Mouse (Mus musculus) spleen, adult 2 months (tissue): ENCODE data around the gene Vamp1. TPM values are rescaled to one million over a fixed set of nuclear protein-coding genes. Genes with fewer than 3 reads are reported as not detected.

Experiments used
- DNase-seq, 2 experiments: peaks; one replicate each; pipeline versions ENCODE4 v3.0.0 to v3.0.0-alpha.2; 2012 to 2021; ENCODE audit warnings: low spot score in 2 of 2, low read depth in 1 of 2
- H3K27ac ChIP-seq: fragments of 200-500 bp; 2 replicates; pipeline ENCODE4 v1.5.1; 2012; ENCODE audit warnings: low read length, inconsistent platforms; ENCODE audit not compliant: insufficient read depth
- H3K27me3 ChIP-seq: fragments of 200-500 bp; 2 replicates; pipeline ENCODE4 v1.6.1; 2012; ENCODE audit warnings: mild to moderate bottlenecking, moderate library complexity, low read length, inconsistent platforms; ENCODE audit not compliant: control insufficient read depth, insufficient read depth
- H3K36me3 ChIP-seq: fragments of 200-500 bp; 2 replicates; pipeline ENCODE4 v1.6.1; 2012; ENCODE audit warnings: mild to moderate bottlenecking, low read length, inconsistent platforms; ENCODE audit not compliant: control insufficient read depth, insufficient read depth
- H3K4me1 ChIP-seq: fragments of 200-500 bp; 2 replicates; pipeline ENCODE4 v1.6.1; 2011; ENCODE audit warnings: inconsistent platforms; ENCODE audit not compliant: control insufficient read depth, insufficient read depth, insufficient read length
- H3K4me3 ChIP-seq: fragments of 200-500 bp; 2 replicates; pipeline ENCODE4 v1.5.1; 2011; ENCODE audit warnings: mild to moderate bottlenecking, inconsistent platforms; ENCODE audit not compliant: insufficient read depth, insufficient read length; ENCODE audit errors: extremely low read depth
- CTCF ChIP-seq: fragments of 200-500 bp; IDR thresholded peaks from 2 replicates; pipeline ENCODE4 v1.5.1; 2011; ENCODE audit warnings: mild to moderate bottlenecking, inconsistent platforms; ENCODE audit not compliant: insufficient read depth, insufficient read length, insufficient replicate concordance; ENCODE audit errors: extremely low read depth
- POLR2A ChIP-seq: fragments of 200-500 bp; IDR thresholded peaks from 2 replicates; pipeline ENCODE4 v1.6.1; 2011; ENCODE audit warnings: low read depth, low read length, inconsistent platforms
- WGBS: fragments of 180-500 bp; shearing (Covaris S2); methylation state at CpG from one replicate; pipeline ENCODE4 v1.1.7; 2018; 5-methylcytosine and 5-hydroxymethylcytosine counted together
- polyA plus RNA-seq: library from polyadenylated mRNA; depleted of rRNA; stranded (reverse); fragments of >200 nt; gene quantifications from 2 replicates; pipeline ENCODE4 v1.2.3, GENCODE M21; 2012

Gene Vamp1
- polyA plus RNA-seq, 1 experiment: 41.7 TPM

GRCm38 (mm10) chr6:125192016-125192714 is 23.2 kb upstream of the Vamp1 start:
- H3K36me3 ChIP-seq: peaks cover 4% of the 10 kb centered on the region; the same call in 1 of the 2 replicates
- TF ChIP-seq CTCF (no peak), POLR2A (no peak)

GRCm38 (mm10) chr6:125192841-125193240 is 22.5 kb upstream of the Vamp1 start:
- peak overlapping the region; percentile 96; the same call in 1 of the 2 replicates for H3K4me3 ChIP-seq
- 23% methylated on average over 5 of the region's 5 CpGs for WGBS
- peak overlapping the region; percentile 99; the same call in 1 of the 2 replicates for H3K27ac ChIP-seq
- DNase-seq: no peak
- no peak for TF ChIP-seq CTCF
- no peak for TF ChIP-seq POLR2A
- peaks cover 4% of the 10 kb centered on the region; the same call in 1 of the 2 replicates for H3K36me3 ChIP-seq
- peaks cover 4% of the 10 kb centered on the region; the same call in 1 of the 2 replicates for H3K4me1 ChIP-seq
- H3K27me3 ChIP-seq: no peaks in the 10 kb centered on the region

More at GRCm38 (mm10) chr6:125192016-125192714, 23.2 kb upstream of the Vamp1 start:
- Histone ChIP-seq H3K27ac (peak overlapping the region; percentile 99), H3K27me3 (no peaks in the 10 kb centered on the region), H3K4me1 (peaks cover 4% of the 10 kb centered on the region; the same call in 1 of the 2 replicates), H3K4me3 (peak overlapping the region; percentile 96)
- under 1% methylated on average over 34 of the region's 34 CpGs for WGBS
- peak; percentile 83 to 90 for DNase-seq

GRCm38 (mm10) chr6:125193390-125193789 is 22.0 kb upstream of the Vamp1 start:
- TF ChIP-seq POLR2A (no peak), CTCF (no peak)
- no peak for DNase-seq
- 65% methylated on average over 7 of the region's 7 CpGs for WGBS
- Histone ChIP-seq H3K4me3 (no peak overlapping the region), H3K27me3 (no peaks in the 10 kb centered on the region), H3K27ac (no peak overlapping the region), H3K36me3 (peaks cover 4% of the 10 kb centered on the region; the same call in 1 of the 2 replicates), H3K4me1 (peaks cover 4% of the 10 kb centered on the region; the same call in 1 of the 2 replicates)

- Histone ChIP-seq H3K27ac (no peak overlapping the region), H3K4me1 (peaks cover 4% of the 10 kb centered on the region; the same call in 1 of the 2 replicates), H3K36me3 (peaks cover 4% of the 10 kb centered on the region; the same call in 1 of the 2 replicates), H3K4me3 (no peak overlapping the region), H3K27me3 (no peaks in the 10 kb centered on the region)
- no peak for DNase-seq
- 88% methylated on average over 1 of the region's 1 CpGs for WGBS
- TF ChIP-seq CTCF (no peak), POLR2A (no peak)
These were observed 19.7 kb upstream of the Vamp1 start for GRCm38 (mm10) chr6:125195541-125196075.

GRCm38 (mm10) chr6:125196301-125196700 is 19.1 kb upstream of the Vamp1 start:
- Histone ChIP-seq H3K4me1 (peaks cover 2% of the 10 kb centered on the region; the same call in 1 of the 2 replicates), H3K4me3 (no peak overlapping the region), H3K27ac (no peak overlapping the region), H3K27me3 (no peaks in the 10 kb centered on the region), H3K36me3 (peaks cover 4% of the 10 kb centered on the region; the same call in 1 of the 2 replicates)
- DNase-seq: no peak
- no peak for TF ChIP-seq CTCF
- no peak for TF ChIP-seq POLR2A
- 75% methylated on average over 3 of the region's 3 CpGs for WGBS

GRCm38 (mm10) chr6:125197166-125197565 is 18.2 kb upstream of the Vamp1 start:
- 92% methylated on average over 5 of the region's 5 CpGs for WGBS
- H3K36me3 ChIP-seq: peaks cover 4% of the 10 kb centered on the region; the same call in 1 of the 2 replicates
- TF ChIP-seq CTCF: no peak

More at GRCm38 (mm10) chr6:125197166-125197565, 18.2 kb upstream of the Vamp1 start:
- Histone ChIP-seq H3K27me3 (no peaks in the 10 kb centered on the region), H3K4me1 (peaks cover 2% of the 10 kb centered on the region; the same call in 1 of the 2 replicates), H3K27ac (no peak overlapping the region), H3K4me3 (no peak overlapping the region)
- DNase-seq: no peak
